In the genomic region with DNA sequence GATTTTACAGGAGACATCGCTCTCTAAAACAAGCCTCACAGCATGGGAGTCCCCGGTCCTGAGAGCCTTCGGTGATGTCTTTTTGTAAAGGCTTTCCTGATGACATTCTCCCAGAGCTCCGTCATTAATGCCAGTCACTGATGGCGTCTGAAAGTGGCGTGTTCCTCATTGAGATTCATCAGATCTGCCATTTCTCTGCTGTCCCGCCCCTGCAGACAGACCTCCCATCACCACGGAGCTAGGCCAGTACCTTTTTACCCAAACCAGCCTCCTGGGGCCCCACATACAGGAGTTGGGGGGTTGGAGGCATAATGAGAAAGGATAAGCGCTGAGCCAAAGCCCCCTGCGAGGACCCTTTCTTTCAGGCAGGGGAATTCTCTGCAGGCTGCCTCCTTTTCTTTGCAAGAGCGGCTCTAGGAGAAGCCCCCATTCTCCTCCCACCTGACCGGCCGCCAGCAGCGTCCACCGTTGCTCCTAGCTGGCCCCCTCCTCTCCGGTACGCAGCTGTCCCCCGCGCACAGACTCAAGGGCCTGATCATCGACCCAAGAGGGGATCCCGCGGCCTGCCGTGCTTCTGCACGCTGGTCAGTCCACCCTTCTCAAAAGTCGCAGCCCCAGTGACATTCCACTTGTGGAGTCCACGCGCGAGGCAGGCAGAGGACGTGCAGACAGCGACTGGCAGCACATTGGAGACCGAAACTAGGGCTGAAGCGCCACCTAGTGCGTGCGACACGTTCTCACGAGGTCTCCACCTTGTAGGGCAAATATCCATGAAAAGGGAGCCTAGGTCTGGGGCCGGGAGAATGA, we compare ENCODE assay signal across 1 mouse cellular context.
A peak's percentile ranks its signal among the peaks of the same experiment; 100 is the strongest.
TF ChIP-seq lines count a peak whose summit lies in the region.

No protein-coding gene starts in this region.

TF ChIP-seq in C2C12, 6 proteins besides CTCF, POLR2A, EP300 and RAD21:
- peak; percentile 59 for TF ChIP-seq MAX (IDR thresholded peaks at IDR 0.05)
- TF ChIP-seq USF1 (IDR thresholded peaks at IDR 0.05; ENCODE audit: low read depth): no peak
- TF ChIP-seq MYOG (IDR thresholded peaks at IDR 0.05; ENCODE audit: control insufficient read depth, extremely low read depth, insufficient read length): no peak
